ENCODE assay signal across 7 mouse cellular contexts in the genomic region with DNA sequence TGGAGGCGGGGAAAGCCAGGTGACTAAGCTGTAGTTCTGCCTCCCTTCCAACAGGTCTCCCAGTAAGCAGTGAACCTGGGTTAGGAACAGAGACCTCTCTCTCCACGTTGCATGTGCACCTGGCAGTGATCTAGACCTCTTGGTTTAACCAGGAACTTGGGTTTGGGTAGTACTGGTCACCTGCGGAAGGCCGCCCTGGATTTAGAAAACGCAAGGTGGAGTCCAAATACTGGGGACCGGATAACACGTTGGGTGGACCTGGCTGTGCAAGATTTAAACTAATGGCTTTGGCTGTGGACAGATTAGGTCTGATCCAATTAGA. TPM values are rescaled to one million over a fixed set of nuclear protein-coding genes. Genes with fewer than 3 reads are reported as not detected.
DNase-seq lines count a peak whose midpoint lies in the region; ATAC-seq lines count a peak whose summit lies in the region.

No protein-coding gene starts in this region.

- peak overlapping the region; percentile 98 for H3K4me2 ChIP-seq in lung, embryonic 16.5 days (ENCODE audit: low read depth, low read length)
- peak overlapping the region; percentile 95 for H3K4me2 ChIP-seq in forebrain, embryonic 15.5 days (replicated peaks)
- H3K4me2 ChIP-seq in limb, embryonic 13.5 days (replicated peaks) = peak overlapping the region; percentile 99
- peak overlapping the region; percentile 95 for H3K4me2 ChIP-seq in stomach, embryonic 14.5 days (replicated peaks; ENCODE audit: low read depth, low read length)

- H3K36me3 ChIP-seq in lung, embryonic 16.5 days (ENCODE audit: control insufficient read depth, insufficient read depth, low read length) = peaks cover under 1% of the 10 kb centered on the region; the same call in 1 of the 2 replicates
- H3K36me3 ChIP-seq in forebrain, embryonic 15.5 days = peaks cover 13% of the 10 kb centered on the region; the same call in 1 of the 2 replicates
- peaks cover 20% of the 10 kb centered on the region for H3K36me3 ChIP-seq in limb, embryonic 13.5 days
- peaks cover 7% of the 10 kb centered on the region for H3K36me3 ChIP-seq in stomach, embryonic 14.5 days (ENCODE audit: control insufficient read depth, insufficient read depth, low read length)

- no peak overlapping the region for H3K9ac ChIP-seq in lung, embryonic 16.5 days (ENCODE audit: low read length)
- peak overlapping the region; percentile 65 for H3K9ac ChIP-seq in forebrain, embryonic 15.5 days (replicated peaks)
- H3K9ac ChIP-seq in limb, embryonic 13.5 days = no peak overlapping the region
- H3K9ac ChIP-seq in stomach, embryonic 14.5 days (replicated peaks; ENCODE audit: low read depth, low read length) = no peak overlapping the region

- DNase-seq in lung, adult 18-20 months = no peak
- DNase-seq in right cerebral cortex, adult 2 months (ENCODE audit: low spot score in 2 of 2) = no peak
- no peak for DNase-seq in urinary bladder, postnatal 25 days (ENCODE audit: low spot score)

- peak overlapping the region; percentile 63 for H3K4me3 ChIP-seq in lung, embryonic 16.5 days (ENCODE audit: low read length)
- peak overlapping the region; percentile 62 for H3K4me3 ChIP-seq in forebrain, embryonic 15.5 days
- H3K4me3 ChIP-seq in limb, embryonic 13.5 days = peak overlapping the region; percentile 71
- peak overlapping the region; percentile 51 for H3K4me3 ChIP-seq in stomach, embryonic 14.5 days (ENCODE audit: low read depth, low read length)

- H3K27ac ChIP-seq in lung, embryonic 16.5 days (ENCODE audit: low read length) = no peak overlapping the region
- peak overlapping the region; percentile 88 for H3K27ac ChIP-seq in forebrain, embryonic 15.5 days (replicated peaks)
- H3K27ac ChIP-seq in limb, embryonic 13.5 days = no peak overlapping the region
- no peak overlapping the region for H3K27ac ChIP-seq in stomach, embryonic 14.5 days (ENCODE audit: low read length)

- no peaks in the 10 kb centered on the region for H3K9me3 ChIP-seq in lung, embryonic 16.5 days (ENCODE audit: control insufficient read depth, low read length)
- no peaks in the 10 kb centered on the region for H3K9me3 ChIP-seq in forebrain, embryonic 15.5 days
- no peaks in the 10 kb centered on the region for H3K9me3 ChIP-seq in limb, embryonic 13.5 days
- no peaks in the 10 kb centered on the region for H3K9me3 ChIP-seq in stomach, embryonic 14.5 days (ENCODE audit: control insufficient read depth, low read depth, low read length)

- 19% methylated on average over 7 of the region's 7 CpGs for WGBS in lung, embryonic 16.5 days
- 21% methylated on average over 7 of the region's 7 CpGs for WGBS in forebrain, embryonic 15.5 days
- 24% methylated on average over 7 of the region's 7 CpGs for WGBS in limb, embryonic 13.5 days
- WGBS in stomach, embryonic 14.5 days = 21% methylated on average over 7 of the region's 7 CpGs

- peaks cover 8% of the 10 kb centered on the region for H3K27me3 ChIP-seq in lung, embryonic 16.5 days (ENCODE audit: control insufficient read depth, insufficient read depth, low read depth, low read length)
- H3K27me3 ChIP-seq in forebrain, embryonic 15.5 days = no peaks in the 10 kb centered on the region
- H3K27me3 ChIP-seq in limb, embryonic 13.5 days = peaks cover 61% of the 10 kb centered on the region
- H3K27me3 ChIP-seq in stomach, embryonic 14.5 days (ENCODE audit: control insufficient read depth, insufficient read depth, low read length) = 0 out of 2 replicates have a peak, but pooled peaks cover 3% of the 10 kb centered on the region

- no peak for ATAC-seq in lung, embryonic 16.5 days (ENCODE audit: low read depth)
- ATAC-seq in forebrain, embryonic 15.5 days (replicated peaks) = no peak; the same call in 1 of the 2 replicates
- no peak for ATAC-seq in limb, embryonic 13.5 days (ENCODE audit: low FRiP score, low read depth)
- 0 out of 2 replicates have a peak, but pooled peaks have one; percentile 11 for ATAC-seq in stomach, embryonic 14.5 days (ENCODE audit: insufficient number of reproducible peaks, insufficient read depth, low FRiP score, low read depth)

- H3K4me1 ChIP-seq in lung, embryonic 16.5 days (replicated peaks; ENCODE audit: control insufficient read depth, insufficient read depth, low read length) = peaks cover 9% of the 10 kb centered on the region
- H3K4me1 ChIP-seq in forebrain, embryonic 15.5 days = peaks cover 33% of the 10 kb centered on the region
- H3K4me1 ChIP-seq in limb, embryonic 13.5 days = peaks cover 15% of the 10 kb centered on the region
- H3K4me1 ChIP-seq in stomach, embryonic 14.5 days (ENCODE audit: control insufficient read depth, insufficient read depth, low read length) = peaks cover 9% of the 10 kb centered on the region; the same call in 1 of the 2 replicates

RNA-seq across cellular contexts. Expression of a gene that starts 0.9 kb away (rescaled TPM):
- polyA plus RNA-seq in lung, embryonic 16.5 days (2015; fragmentation: Nextera tagmentation; extraction: Ambion mirVana) = 1.9 and 3.0 TPM in 2 replicates
- polyA plus RNA-seq in forebrain, embryonic 15.5 days (2015; fragmentation: Nextera tagmentation; extraction: Ambion mirVana) = 84.5 and 90.8 TPM in 2 replicates
- 3.7 and 4.5 TPM in 2 replicates for polyA plus RNA-seq in limb, embryonic 13.5 days (2015; fragmentation: Nextera tagmentation; extraction: Ambion mirVana)
- 3.2 and 3.5 TPM in 2 replicates for polyA plus RNA-seq in stomach, embryonic 14.5 days (2014; fragmentation: Nextera tagmentation; extraction: Ambion mirVana)

Comparison
In these comparisons a context has a peak if more than half of its experiments do, and no peak if none do; other contexts are left out.
1. RNA of a gene that starts 0.9 kb away (polyA plus RNA-seq): 84.5 to 90.8 TPM in forebrain, embryonic 15.5 days; 3.7 to 4.5 TPM in limb, embryonic 13.5 days, 3.2 to 3.5 TPM in stomach, embryonic 14.5 days and 1.9 to 3.0 TPM in lung, embryonic 16.5 days; every median in the first group is over 10 times any median in the second.
2. Peak in every context shown above with its lines, with median percentiles within 50 percentile points of each other: H3K4me2 ChIP-seq and H3K4me3 ChIP-seq.